Mouse (Mus musculus) MEL (cell line): ENCODE measurements around the gene Usp32. TPM values are rescaled to one million over a fixed set of nuclear protein-coding genes. Genes with fewer than 3 reads are reported as not detected.

Source experiments
- DNase-seq: peaks from one replicate; pipeline ENCODE4 v3.0.0; 2011; ENCODE audit warnings: low read depth, low spot score
- H3K27ac ChIP-seq: 2 replicates; pipeline ENCODE4 v1.5.1; 2012; ENCODE audit warnings: low read depth, mild to moderate bottlenecking, control low read depth, low read length, moderate library complexity; ENCODE audit not compliant: control insufficient read depth
- H3K27me3 ChIP-seq, 2 experiments: fragments of 150-350 bp in 1 of 2; sonication (generic) in 1 of 2; 2 replicates each; pipeline ENCODE4 v1.6.1; 2012; ENCODE audit warnings: low read length in 2 of 2, mild to moderate bottlenecking in 2 of 2, improper control_type of control experiment in 1 of 2, moderate library complexity in 1 of 2; ENCODE audit not compliant: insufficient read depth in 2 of 2, control insufficient read depth in 1 of 2
- H3K36me3 ChIP-seq, 2 experiments: 2 replicates each; pipeline ENCODE4 v1.6.1; 2012 to 2014; ENCODE audit warnings: low read length in 2 of 2, improper control_type of control experiment in 1 of 2, inconsistent platforms in 1 of 2, mild to moderate bottlenecking in 1 of 2; ENCODE audit not compliant: insufficient read depth in 2 of 2, control insufficient read depth in 1 of 2
- H3K4me1 ChIP-seq, 2 experiments: fragments of 150-350 bp in 1 of 2; sonication (generic) in 1 of 2; 2 replicates each; pipeline ENCODE4 v1.6.1; 2012; ENCODE audit warnings: low read length in 2 of 2, improper control_type of control experiment in 1 of 2, mild to moderate bottlenecking in 1 of 2; ENCODE audit not compliant: insufficient read depth in 2 of 2, control insufficient read depth in 1 of 2
- H3K4me3 ChIP-seq, 2 experiments: fragments of 150-350 bp in 1 of 2; sonication (generic) in 1 of 2; 2 replicates each; pipeline ENCODE4 v1.5.1; 2012; ENCODE audit warnings: low read depth in 2 of 2, low read length in 2 of 2, mild to moderate bottlenecking in 2 of 2, moderate library complexity in 2 of 2, control low read depth in 1 of 2, improper control_type of control experiment in 1 of 2; ENCODE audit not compliant: control insufficient read depth in 1 of 2, insufficient read depth in 1 of 2
- H3K79me2 ChIP-seq: 2 replicates; pipeline ENCODE4 v1.6.1; 2012; ENCODE audit warnings: mild to moderate bottlenecking, low read length, moderate library complexity; ENCODE audit not compliant: control insufficient read depth, poor library complexity, insufficient read depth
- H3K9ac ChIP-seq: 2 replicates; pipeline ENCODE4 v1.6.1; 2012; ENCODE audit warnings: low read depth, mild to moderate bottlenecking, control low read depth, low read length, moderate library complexity; ENCODE audit not compliant: control insufficient read depth, poor library complexity, severe bottlenecking
- H3K9me3 ChIP-seq: fragments of 150-350 bp; sonication (generic); replicated peaks from 2 replicates; pipeline ENCODE4 v1.6.1; 2012; ENCODE audit warnings: mild to moderate bottlenecking, low read length, improper control_type of control experiment, moderate library complexity; ENCODE audit not compliant: insufficient read depth
- BHLHE40 ChIP-seq: IDR thresholded peaks from 2 replicates; pipeline ENCODE4 v1.6.1; 2012; ENCODE audit warnings: low read depth, mild to moderate bottlenecking, inconsistent platforms, low read length, improper control_type of control experiment, borderline replicate concordance
- CHD2 ChIP-seq: IDR thresholded peaks from 2 replicates; pipeline ENCODE4 v1.6.1; 2011; ENCODE audit warnings: low read length, improper control_type of control experiment
- CTCF ChIP-seq, 3 experiments: IDR thresholded peaks in 2 of 3; conservative IDR thresholded peaks in 1 of 3; 2 replicates each; pipeline ENCODE4 v1.5.1; 2011 to 2012; ENCODE audit warnings: low read length in 3 of 3, low read depth in 2 of 3, mild to moderate bottlenecking in 2 of 3, improper control_type of control experiment in 1 of 3, inconsistent platforms in 1 of 3, mixed read lengths in 1 of 3, moderate library complexity in 1 of 3; ENCODE audit not compliant: control insufficient read depth in 1 of 3, insufficient read depth in 1 of 3, poor library complexity in 1 of 3, severe bottlenecking in 1 of 3
- EP300 ChIP-seq, 2 experiments: IDR thresholded peaks; 2 replicates each; pipeline ENCODE4 v1.6.1; 2011; ENCODE audit warnings: improper control_type of control experiment in 2 of 2, low read length in 2 of 2, low read depth in 1 of 2, mild to moderate bottlenecking in 1 of 2
- ETS1 ChIP-seq: IDR thresholded peaks from 2 replicates; pipeline ENCODE4 v1.6.1; 2012; ENCODE audit warnings: low read depth, mild to moderate bottlenecking, inconsistent platforms, low read length, improper control_type of control experiment, moderate library complexity
- GABPA ChIP-seq: IDR thresholded peaks from 2 replicates; pipeline ENCODE4 v1.6.1; 2012; ENCODE audit warnings: low read depth, mild to moderate bottlenecking, inconsistent platforms, low read length, improper control_type of control experiment, moderate library complexity
- GATA1 ChIP-seq: IDR thresholded peaks from 2 replicates; pipeline ENCODE4 v1.6.1; 2011; ENCODE audit warnings: low read depth, low read length, improper control_type of control experiment
- HCFC1 ChIP-seq: IDR thresholded peaks from 2 replicates; pipeline ENCODE4 v1.6.1; 2012; ENCODE audit warnings: low read depth, mild to moderate bottlenecking, inconsistent platforms, low read length, improper control_type of control experiment, moderate library complexity
- JUND ChIP-seq: IDR thresholded peaks from 2 replicates; pipeline ENCODE4 v1.6.1; 2011; ENCODE audit warnings: low read depth, mild to moderate bottlenecking, improper control_type of control experiment, low read length
- KAT2A ChIP-seq: conservative IDR thresholded peaks from 2 replicates; pipeline ENCODE4 v1.6.1; 2012; ENCODE audit warnings: low read depth, low read length, improper control_type of control experiment, inconsistent platforms
- MAX ChIP-seq: IDR thresholded peaks from 2 replicates; pipeline ENCODE4 v1.6.1; 2011; ENCODE audit warnings: low read length, improper control_type of control experiment
- MAZ ChIP-seq: IDR thresholded peaks from 2 replicates; pipeline ENCODE4 v1.6.1; 2012; ENCODE audit warnings: low read depth, mild to moderate bottlenecking, inconsistent platforms, low read length, improper control_type of control experiment
- MEF2A ChIP-seq: IDR thresholded peaks from 2 replicates; pipeline ENCODE4 v1.6.1; 2014; ENCODE audit warnings: low read depth, mild to moderate bottlenecking, inconsistent platforms, low read length, improper control_type of control experiment; ENCODE audit not compliant: poor library complexity, insufficient replicate concordance, severe bottlenecking; ENCODE audit errors: extremely low read depth
- MXI1 ChIP-seq: IDR thresholded peaks from 2 replicates; pipeline ENCODE4 v1.6.1; 2011; ENCODE audit warnings: mild to moderate bottlenecking, low read depth, low read length, improper control_type of control experiment
- MYB ChIP-seq: IDR thresholded peaks from 2 replicates; pipeline ENCODE4 v1.6.1; 2011; ENCODE audit warnings: mild to moderate bottlenecking, low read depth, low read length, improper control_type of control experiment
- MYC ChIP-seq: IDR thresholded peaks from 2 replicates; pipeline ENCODE4 v1.6.1; 2011; ENCODE audit warnings: low read depth, mild to moderate bottlenecking, low read length, improper control_type of control experiment, moderate library complexity
- NELFE ChIP-seq: IDR thresholded peaks from 2 replicates; pipeline ENCODE4 v1.6.1; 2011; ENCODE audit warnings: low read depth, low read length, improper control_type of control experiment
- NRF1 ChIP-seq: IDR thresholded peaks from 2 replicates; pipeline ENCODE4 v1.6.1; 2014; ENCODE audit warnings: low read depth, mild to moderate bottlenecking, inconsistent platforms, low read length, improper control_type of control experiment, moderate library complexity; ENCODE audit not compliant: poor library complexity, insufficient read depth, severe bottlenecking
- POLR2AphosphoS5 ChIP-seq: IDR thresholded peaks from 2 replicates; pipeline ENCODE4 v1.6.1; 2012; ENCODE audit warnings: low read depth, borderline replicate concordance, mild to moderate bottlenecking, inconsistent platforms, low read length, moderate library complexity, mixed read lengths
- RCOR1 ChIP-seq: IDR thresholded peaks from 2 replicates; pipeline ENCODE4 v1.6.1; 2012; ENCODE audit warnings: low read depth, mild to moderate bottlenecking, inconsistent platforms, low read length, improper control_type of control experiment
- SIN3A ChIP-seq: IDR thresholded peaks from 2 replicates; pipeline ENCODE4 v1.6.1; 2012; ENCODE audit warnings: low read length, improper control_type of control experiment, inconsistent platforms
- SMC3 ChIP-seq: IDR thresholded peaks from 2 replicates; pipeline ENCODE4 v1.6.1; 2011; ENCODE audit warnings: low read depth, low read length, improper control_type of control experiment
- TAL1 ChIP-seq: IDR thresholded peaks from 2 replicates; pipeline ENCODE4 v1.6.1; 2012; ENCODE audit warnings: mild to moderate bottlenecking, inconsistent platforms, low read length, moderate library complexity, mixed read lengths
- TBP ChIP-seq: IDR thresholded peaks from 2 replicates; pipeline ENCODE4 v1.8.0; 2011; ENCODE audit warnings: low read depth, low read length, improper control_type of control experiment
- TCF12 ChIP-seq: IDR thresholded peaks from 2 replicates; pipeline ENCODE4 v1.6.1; 2014; ENCODE audit warnings: low read depth, mild to moderate bottlenecking, inconsistent platforms, low read length, improper control_type of control experiment, moderate library complexity
- USF2 ChIP-seq, 2 experiments: IDR thresholded peaks; 2 replicates each; pipeline ENCODE4 v1.6.1; 2011 to 2012; ENCODE audit warnings: improper control_type of control experiment in 2 of 2, low read length in 2 of 2, borderline replicate concordance in 1 of 2, inconsistent platforms in 1 of 2, low read depth in 1 of 2, mild to moderate bottlenecking in 1 of 2; ENCODE audit not compliant: insufficient read depth in 1 of 2
- ZC3H11A ChIP-seq: IDR thresholded peaks from 2 replicates; pipeline ENCODE4 v1.6.1; 2012; ENCODE audit warnings: low read depth, mild to moderate bottlenecking, inconsistent platforms, low read length, improper control_type of control experiment
- ZKSCAN1 ChIP-seq: IDR thresholded peaks from 2 replicates; pipeline ENCODE4 v1.6.1; 2012; ENCODE audit warnings: low read depth, mild to moderate bottlenecking, inconsistent platforms, low read length, improper control_type of control experiment, moderate library complexity
- ZMIZ1 ChIP-seq: IDR thresholded peaks from 2 replicates; pipeline ENCODE4 v1.6.1; 2012; ENCODE audit warnings: low read depth, mild to moderate bottlenecking, inconsistent platforms, low read length, improper control_type of control experiment, moderate library complexity
- polyA plus RNA-seq, 2 experiments: library from polyadenylated mRNA; stranded (reverse) in 1 of 2; unstranded in 1 of 2; fragments of >175 nt in 1 of 2; fragments of >200 nt in 1 of 2; gene quantifications; 2 replicates each; pipeline versions ENCODE4 v1.2.1 to v1.2.4; 2012; ENCODE audit warnings: low replicate concordance in 2 of 2, low read depth in 1 of 2; ENCODE audit not compliant: insufficient read length in 2 of 2, insufficient read depth in 1 of 2, missing spikeins in 1 of 2
- total RNA-seq: library from RNA; depleted of rRNA; stranded (reverse); fragments of 300-350 nt; gene quantifications from 2 replicates; pipeline ENCODE4 v1.2.3, GENCODE M21; 2012

Usp32 gene
- total and polyA plus RNA-seq, 3 experiments = 11.3 to 11.5 TPM; not detected in 1

- TF ChIP-seq MAZ = no peak
- TF ChIP-seq RCOR1 = no peak
- no peak for TF ChIP-seq USF2 (IDR thresholded peaks at IDR 0.05; ENCODE audit: borderline replicate concordance in 1 of 2, insufficient read depth in 1 of 2, low read depth in 1 of 2, low read length in 2 of 2)
- peak; percentile 90 for TF ChIP-seq MXI1
- no peak for TF ChIP-seq MYB
- no peak for TF ChIP-seq BHLHE40
- no peak for TF ChIP-seq TCF12
- peak in 1 of 2 experiments; percentile 40; a peak in 1 of 4 replicates for TF ChIP-seq EP300 (IDR thresholded peaks at IDR 0.05; ENCODE audit: low read depth in 1 of 2, low read length in 2 of 2)
Measured at GRCm38 (mm10) chr11:85131542-85131941, 8.4 kb downstream of the Usp32 start (continued).

- peak overlapping the region; percentile 69 for H3K27ac ChIP-seq
Measured at GRCm38 (mm10) chr11:85128883-85129282, 11.1 kb downstream of the Usp32 start.

GRCm38 (mm10) chr11:85126257-85127102 lies 13.5 kb downstream of the Usp32 start:
- H3K27ac ChIP-seq = peak overlapping the region; percentile 44
- H3K9ac ChIP-seq = peak overlapping the region; percentile 33
- DNase-seq = peak; percentile 68
- H3K27me3 ChIP-seq = no peaks in the 10 kb centered on the region
- peaks cover 13 to 54% of the 10 kb centered on the region in 2 experiments for H3K4me1 ChIP-seq
- peaks cover 0 to 53% of the 10 kb centered on the region in 2 experiments; a peak in 2 of 4 replicates for H3K36me3 ChIP-seq
- peaks cover 14% of the 10 kb centered on the region for H3K79me2 ChIP-seq
- H3K4me3 ChIP-seq = peak overlapping the region in 1 of 2 experiments; percentile 59; a peak in 3 of 4 replicates
- no peaks in the 10 kb centered on the region for H3K9me3 ChIP-seq
- TF ChIP-seq RCOR1 (no peak), USF2 (IDR thresholded peaks at IDR 0.05; ENCODE audit: borderline replicate concordance in 1 of 2, insufficient read depth in 1 of 2, low read depth in 1 of 2, low read length in 2 of 2) (no peak), SMC3 (no peak), MEF2A (no peak), NRF1 (no peak), TBP (no peak), MYC (0 out of 2 replicates have a peak, but pooled peaks have one; percentile 29), ZMIZ1 (no peak), CTCF (IDR thresholded peaks at IDR 0.05 in 2 of 3, conservative IDR thresholded peaks at IDR 0.05 in 1 of 3; ENCODE audit: control insufficient read depth in 1 of 3, insufficient read depth in 1 of 3, low read depth in 2 of 3, low read length in 3 of 3, poor library complexity in 1 of 3, severe bottlenecking in 1 of 3) (no peak), JUND (no peak), CHD2 (no peak), ZC3H11A (no peak), POLR2AphosphoS5 (no peak), MYB (no peak)

More at GRCm38 (mm10) chr11:85128883-85129282, 11.1 kb downstream of the Usp32 start:
- TF ChIP-seq MXI1 (peak; percentile 67), GABPA (no peak), TCF12 (peak; percentile 41; the same call in 1 of the 2 replicates), MYB (no peak), SIN3A (peak; percentile 22; the same call in 1 of the 2 replicates), GATA1 (peak; percentile 50; the same call in 1 of the 2 replicates), TBP (0 out of 2 replicates have a peak, but pooled peaks have one; percentile 44), MAX (peak; percentile 70; the same call in 1 of the 2 replicates), NELFE (no peak), ETS1 (0 out of 2 replicates have a peak, but pooled peaks have one; percentile 39), ZMIZ1 (no peak), MYC (peak; percentile 84), USF2 (IDR thresholded peaks at IDR 0.05; ENCODE audit: borderline replicate concordance in 1 of 2, insufficient read depth in 1 of 2, low read depth in 1 of 2, low read length in 2 of 2) (no peak), EP300 (IDR thresholded peaks at IDR 0.05; ENCODE audit: low read depth in 1 of 2, low read length in 2 of 2) (peak; percentile 49 to 60), ZKSCAN1 (no peak), HCFC1 (no peak), KAT2A (no peak), TAL1 (peak; percentile 78)
- TF ChIP-seq, all 39 proteins: peak for 10
- H3K9me3 ChIP-seq = no peaks in the 10 kb centered on the region
- DNase-seq = peak; percentile 78
- H3K4me1 ChIP-seq = peaks cover 16 to 59% of the 10 kb centered on the region in 2 experiments
- H3K36me3 ChIP-seq = peaks cover 0 to 62% of the 10 kb centered on the region in 2 experiments; a peak in 2 of 4 replicates
- H3K79me2 ChIP-seq = peaks cover 10% of the 10 kb centered on the region
- no peaks in the 10 kb centered on the region for H3K27me3 ChIP-seq
- peak overlapping the region in 1 of 2 experiments; percentile 19; a peak in 2 of 4 replicates for H3K4me3 ChIP-seq
- peak overlapping the region; percentile 40 for H3K9ac ChIP-seq
